Mouse (Mus musculus): ENCODE measurements around the gene Nsl1. TPM values are rescaled to one million over a fixed set of nuclear protein-coding genes. Genes with fewer than 3 reads are reported as not detected.
A peak's percentile ranks its signal among the peaks of the same experiment; 100 is the strongest.
"Not testable (repeated sequence)": the region's sequence is repeated elsewhere in the genome, so short reads cannot be mapped to it uniquely, and the experiment has no call there.

The Nsl1 gene
- total RNA-seq (2021): under 1 TPM; 0.05 to 0.08 TPM
- long read RNA-seq, experiment 1: 0 reads
- long read RNA-seq, experiment 2: 0 reads

DNA sequence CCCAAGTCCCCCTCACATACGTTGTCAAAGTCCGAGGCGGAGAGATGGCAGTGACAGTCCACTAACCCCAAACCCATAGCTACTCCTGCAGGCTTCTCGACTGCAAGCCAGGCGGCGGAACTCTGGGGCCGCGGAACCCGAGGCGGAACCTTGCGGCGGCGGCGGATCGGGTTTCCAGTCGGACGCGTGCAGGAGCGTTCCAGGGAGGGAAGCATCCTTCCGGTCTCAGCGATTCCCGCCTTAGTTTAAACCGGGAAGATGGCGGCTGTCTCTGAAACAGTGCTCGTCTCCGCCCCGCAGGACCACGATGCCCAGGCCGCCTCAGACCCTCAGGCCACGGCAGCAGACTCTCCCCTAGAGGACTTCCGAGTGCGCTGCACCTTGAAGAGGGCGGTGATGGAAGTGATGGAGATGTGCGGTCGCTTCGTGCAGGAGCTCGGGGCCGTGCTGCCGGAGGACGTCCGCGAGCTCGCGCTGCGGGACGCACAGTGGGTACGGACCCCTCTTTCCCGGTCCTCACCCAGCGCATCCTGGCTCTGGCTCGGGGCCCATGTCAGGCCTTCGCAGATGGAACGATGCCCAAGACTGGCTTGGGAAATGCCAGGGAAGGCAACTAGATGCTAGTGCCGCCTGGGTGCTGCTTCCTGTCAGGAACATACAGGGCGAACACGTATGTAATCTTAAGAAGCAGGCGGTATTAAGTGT, at the start of gene Nsl1, which contains the start of gene Tatdn3:
Gene Nsl1 (plus strand): TSS at position 232 of the 705 bp plus-strand sequence.
Gene Tatdn3 (minus strand): TSS at position 152 of the 705 bp plus-strand sequence.
- peak within 1 kb of the TSS; percentile 91 for H3K27ac ChIP-seq

DNA sequence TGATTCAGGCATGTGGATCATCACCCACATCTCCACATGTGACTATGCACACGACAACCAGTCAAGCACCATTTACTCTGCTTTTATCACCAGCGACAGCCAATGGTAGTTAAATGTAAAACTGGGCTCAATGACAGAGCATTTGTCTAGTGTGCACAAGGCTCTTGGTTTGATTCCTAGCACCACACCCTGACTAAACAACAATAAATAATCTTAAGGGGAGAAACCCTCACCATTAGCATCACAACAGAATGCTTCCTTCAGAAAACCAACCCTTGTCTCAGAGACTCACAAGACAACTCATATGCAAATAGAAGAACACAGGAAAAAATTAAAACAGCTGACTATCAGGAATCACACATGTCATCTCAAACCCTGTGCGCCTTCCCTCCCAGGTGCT, 48.5 kb upstream of the Nsl1 start:
- no peak for DNase-seq
- Histone ChIP-seq H3K27ac (no peak overlapping the region), H3K4me3 (no peak overlapping the region)
- intact Hi-C loops (cut with DNase I): no loop called here
- no peak for TF ChIP-seq CTCF (IDR thresholded peaks at IDR 0.05)

More for the DNA sequence above, at the start of gene Nsl1, which contains the start of gene Tatdn3:
- TF ChIP-seq CTCF (IDR thresholded peaks at IDR 0.05): peak; percentile 56
- intact Hi-C loops (cut with DNase I): loop anchor here (2.0 to 5.0 kb wide), 2 partner anchors 36 to 121 kb away; partner anchors contain the start of gene Flvcr1
- peak within 1 kb of the TSS; percentile 87 for H3K4me3 ChIP-seq
- peak; percentile 93 for DNase-seq

DNA sequence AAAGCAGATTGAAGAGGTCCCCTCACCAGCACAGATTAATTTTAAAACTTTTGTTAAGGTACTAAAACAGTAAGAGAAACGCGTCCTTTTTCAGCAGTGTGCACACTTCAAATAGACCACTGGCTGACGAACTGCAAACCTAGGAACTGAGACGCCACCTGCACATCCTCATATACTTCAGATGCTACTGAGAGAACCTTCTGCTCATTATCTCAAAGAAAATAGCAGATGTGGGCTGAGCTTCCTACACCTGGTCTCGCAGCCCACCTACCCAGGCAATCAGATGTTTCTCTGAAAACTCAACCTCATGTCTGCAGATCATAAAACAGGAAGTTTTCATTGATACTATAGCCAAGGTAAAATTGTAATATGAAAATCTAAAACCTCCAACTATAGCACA, 43.0 kb upstream of the Nsl1 start:
- no peak for DNase-seq
- intact Hi-C loops (cut with DNase I): no loop called here
- no peak for TF ChIP-seq CTCF (IDR thresholded peaks at IDR 0.05)
- Histone ChIP-seq H3K27ac (no peak overlapping the region), H3K4me3 (no peak overlapping the region)

DNA sequence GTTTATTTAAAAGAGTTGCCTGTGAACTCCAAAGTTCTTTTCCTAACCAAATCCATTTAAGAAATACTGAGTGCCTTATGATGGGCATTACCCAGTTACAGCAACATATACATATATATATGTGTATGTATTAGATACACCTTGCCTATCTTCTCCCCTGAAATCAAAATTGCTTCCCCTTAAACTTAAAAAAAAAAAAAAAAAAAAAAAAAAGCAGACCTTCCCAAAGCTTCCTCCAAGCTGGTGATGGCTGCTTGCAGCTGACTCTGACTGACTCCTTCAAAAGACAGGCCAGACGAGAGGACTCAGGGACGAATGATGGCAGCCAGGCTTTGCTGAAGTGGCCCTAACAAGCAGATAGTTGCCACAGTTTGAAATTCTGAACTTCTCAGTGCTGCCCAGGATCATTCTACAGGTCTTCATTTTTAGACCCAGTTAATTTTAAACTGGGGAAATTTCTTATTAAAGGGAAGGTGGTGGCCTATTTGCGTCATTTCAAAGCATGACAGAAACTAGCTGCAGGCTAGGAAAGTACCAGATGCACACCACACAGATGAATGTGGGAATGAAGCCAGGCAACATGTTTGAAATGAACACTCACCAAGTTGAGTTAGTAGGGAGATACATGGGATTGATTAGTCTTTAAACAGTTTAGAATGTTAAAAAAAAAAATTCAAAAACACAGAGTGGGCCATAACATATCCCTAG, 42.4 kb upstream of the Nsl1 start:
- Histone ChIP-seq H3K4me3 (peak overlapping the region; percentile 42; the same call in 1 of the 2 replicates), H3K27ac (peak overlapping the region; percentile 13; the same call in 1 of the 2 replicates)
- intact Hi-C loops (cut with DNase I): no loop called here
- no peak for DNase-seq
- TF ChIP-seq CTCF (IDR thresholded peaks at IDR 0.05): no peak

GRCm38 (mm10) chr1:191021016-191021415, 41.8 kb upstream of the Nsl1 start:
- peak overlapping the region; percentile 42 for H3K4me3 ChIP-seq
- no peak for DNase-seq
- peak overlapping the region; percentile 13; the same call in 1 of the 2 replicates for H3K27ac ChIP-seq
- intact Hi-C loops (cut with DNase I): no loop called here
- TF ChIP-seq CTCF (IDR thresholded peaks at IDR 0.05): no peak

GRCm38 (mm10) chr1:191023140-191023539, 39.7 kb upstream of the Nsl1 start:
- no peak for TF ChIP-seq CTCF (IDR thresholded peaks at IDR 0.05)
- Histone ChIP-seq H3K4me3 (peak overlapping the region; percentile 94), H3K27ac (no peak overlapping the region)
- intact Hi-C loops (cut with DNase I): no loop called here
- DNase-seq: no peak

DNA sequence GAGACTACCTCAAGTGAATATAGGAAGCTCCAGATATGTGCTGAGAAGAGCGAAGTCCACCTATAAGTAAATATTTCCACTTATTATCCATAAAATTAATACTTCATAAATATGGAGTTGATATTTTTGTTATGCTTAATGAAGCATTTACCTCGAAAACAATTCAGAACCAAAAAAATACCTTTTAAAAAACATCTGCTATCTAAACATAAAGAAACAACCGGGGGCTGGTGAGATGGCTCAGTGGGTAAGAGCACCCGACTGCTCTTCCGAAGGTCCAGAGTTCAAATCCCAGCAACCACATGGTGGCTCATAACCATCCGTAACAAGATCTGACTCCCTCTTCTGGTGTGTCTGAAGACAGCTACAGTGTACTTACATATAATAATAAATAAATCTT, 39.0 kb upstream of the Nsl1 start:
- intact Hi-C loops (cut with DNase I); H3K27ac ChIP-seq; DNase-seq: not testable (repeated sequence)
- H3K4me3 ChIP-seq: peak overlapping the region; percentile 94

GRCm38 (mm10) chr1:191025016-191026012, 37.5 kb upstream of the Nsl1 start:
- no peak for TF ChIP-seq CTCF (IDR thresholded peaks at IDR 0.05)
- Histone ChIP-seq H3K4me3 (peak overlapping the region; percentile 94), H3K27ac (peak overlapping the region; percentile 95)
- DNase-seq: peak; percentile 67
- intact Hi-C loops (cut with DNase I): loop anchor here (1.0 to 2.0 kb wide), 2 partner anchors 21 to 37 kb away; partner anchors contain the start of genes Nsl1 and Tatdn3

GRCm38 (mm10) chr1:191026021-191026713, 36.6 kb upstream of the Nsl1 start, which contains the start of gene Flvcr1:
Gene Flvcr1 (minus strand): TSS chr1:191026158.
- DNase-seq: peak; percentile 99
- intact Hi-C loops (cut with DNase I): loop anchor here (1.0 to 2.0 kb wide), 2 partner anchors 20 to 37 kb away; partner anchors contain the start of genes Nsl1 and Tatdn3
- peak within 1 kb of the TSS; percentile 95 for H3K27ac ChIP-seq

GRCm38 (mm10) chr1:191030182-191030581, 32.6 kb upstream of the Nsl1 start:
- no peak for DNase-seq
- TF ChIP-seq CTCF (IDR thresholded peaks at IDR 0.05): no peak
- no peak overlapping the region for H3K27ac ChIP-seq
- intact Hi-C loops (cut with DNase I): loop anchor here (1.0 kb wide), 1 partner anchor 12 kb away; no protein-coding TSS in a partner anchor
- no peak overlapping the region for H3K4me3 ChIP-seq

More at GRCm38 (mm10) chr1:191026021-191026713, 36.6 kb upstream of the Nsl1 start, which contains the start of gene Flvcr1:
- peak; percentile 27; the same call in 1 of the 2 replicates for TF ChIP-seq CTCF (IDR thresholded peaks at IDR 0.05)
- H3K4me3 ChIP-seq: peak within 1 kb of the TSS; percentile 94

DNA sequence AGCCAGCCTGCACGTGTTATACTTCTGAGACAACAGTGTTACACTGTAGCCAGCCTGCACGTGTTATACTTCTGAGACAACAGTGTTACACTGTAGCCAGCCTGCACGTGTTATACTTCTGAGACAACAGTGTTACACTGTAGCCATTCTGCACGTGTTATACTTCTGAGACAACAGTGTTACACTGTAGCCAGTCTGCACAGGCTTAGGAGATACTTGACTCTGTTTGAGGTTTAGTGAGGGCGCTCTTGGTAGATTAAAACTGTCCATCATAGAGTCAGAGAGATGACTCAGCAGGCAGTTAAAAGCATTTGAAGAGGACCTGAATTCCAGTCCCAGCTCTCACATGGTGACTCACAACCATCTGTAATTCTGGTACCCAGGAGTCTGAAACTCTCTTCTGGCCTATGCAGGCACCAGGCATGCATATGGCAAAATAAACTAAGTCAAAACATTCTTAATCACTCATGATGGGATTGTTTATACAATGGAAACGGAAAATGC, 31.8 kb upstream of the Nsl1 start:
- H3K4me3 ChIP-seq, DNase-seq, H3K27ac ChIP-seq: not testable (repeated sequence)
- intact Hi-C loops (cut with DNase I): loop anchor here (1.0 kb wide), 1 partner anchor 11 kb away; no protein-coding TSS in a partner anchor

Data from gastrocnemius, adult 2 months (tissue).